Mouse (Mus musculus) forebrain, postnatal 0 days (tissue): ENCODE results near the gene Epb41l3. TPM values are rescaled to one million over a fixed set of nuclear protein-coding genes. Genes with fewer than 3 reads are reported as not detected.

Experiments used
- ATAC-seq: fragments of 200-750 bp; cut with Nextera tagmentation; 2 replicates; pipeline ENCODE4 v1.8.0; 2017; ENCODE audit warnings: mild to moderate bottlenecking, moderate library complexity
- DNase-seq: peaks from one replicate; pipeline ENCODE4 v3.0.0-alpha.2; 2015
- H3K27ac ChIP-seq: fragments of 300-500 bp; sonication (generic); 2 replicates; pipeline ENCODE4 v1.5.1; 2014; ENCODE audit warnings: low read depth, mild to moderate bottlenecking, antibody characterized with exemption, low read length, moderate library complexity, mixed read lengths
- H3K27me3 ChIP-seq: fragments of 300-500 bp; sonication (generic); 2 replicates; pipeline ENCODE4 v1.6.1; 2014; ENCODE audit warnings: mild to moderate bottlenecking, low read length, mixed read lengths; ENCODE audit not compliant: insufficient read depth
- H3K36me3 ChIP-seq: fragments of 300-500 bp; sonication (generic); 2 replicates; pipeline ENCODE4 v1.6.1; 2014; ENCODE audit warnings: mild to moderate bottlenecking, moderate library complexity; ENCODE audit not compliant: insufficient read depth
- H3K4me1 ChIP-seq: fragments of 300-500 bp; sonication (generic); 2 replicates; pipeline ENCODE4 v1.6.1; 2014; ENCODE audit warnings: antibody characterized with exemption; ENCODE audit not compliant: insufficient read depth
- H3K4me2 ChIP-seq: fragments of 300-500 bp; sonication (generic); 2 replicates; pipeline ENCODE4 v1.6.1; 2014; ENCODE audit warnings: low read depth, mild to moderate bottlenecking, moderate library complexity
- H3K4me3 ChIP-seq: fragments of 300-500 bp; sonication (generic); 2 replicates; pipeline ENCODE4 v1.5.1; 2014; ENCODE audit warnings: low read depth, low read length, mixed read lengths
- H3K9ac ChIP-seq: fragments of 300-500 bp; sonication (generic); 2 replicates; pipeline ENCODE4 v1.6.1; 2014; ENCODE audit warnings: mild to moderate bottlenecking
- H3K9me3 ChIP-seq: fragments of 300-500 bp; sonication (generic); 2 replicates; pipeline ENCODE4 v1.6.1; 2016; ENCODE audit warnings: low read length
- CTCF ChIP-seq: sonication (generic); IDR thresholded peaks from 2 replicates; pipeline ENCODE4 v1.5.1; 2016; ENCODE audit warnings: antibody characterized with exemption, control low read depth, low read depth
- WGBS: fragments of 180-500 bp; shearing (Covaris S2); extraction: QIAGEN DNeasy Blood & Tissue Kit; methylation state at CpG from one replicate; pipeline ENCODE4 v1.1.7; 2014; 5-methylcytosine and 5-hydroxymethylcytosine counted together
- polyA plus RNA-seq: library from polyadenylated mRNA; unstranded; fragments of >200 nt; fragmentation: Nextera tagmentation; extraction: Ambion mirVana; gene quantifications from 2 replicates; pipeline ENCODE4 v1.2.1, GENCODE M21; 2015
- total RNA-seq: library from RNA; depleted of rRNA; stranded (reverse); fragments of >200 nt; gene quantifications from 2 replicates; pipeline ENCODE4 v1.2.3, GENCODE M21; 2014

Gene Epb41l3
- total and polyA plus RNA-seq, 2 experiments from 2014 or later = 54.1 to 68.6 TPM

GRCm38 (mm10) chr17:69077544-69077920 lies 2.0 kb downstream of the Epb41l3 start:
- 16% methylated on average over 11 of the region's 11 CpGs for WGBS
- no peak overlapping the region for H3K9ac ChIP-seq
- H3K27ac ChIP-seq = no peak overlapping the region
- H3K27me3 ChIP-seq = peaks cover 14% of the 10 kb centered on the region
- DNase-seq = no peak
- 0 out of 2 replicates have a peak, but pooled peaks cover 10% of the 10 kb centered on the region for H3K4me1 ChIP-seq
- no peaks in the 10 kb centered on the region for H3K9me3 ChIP-seq
- no peak for TF ChIP-seq CTCF
- H3K4me3 ChIP-seq = peak overlapping the region; percentile 58
- H3K36me3 ChIP-seq = no peaks in the 10 kb centered on the region
- no peak for ATAC-seq
- peak overlapping the region; percentile 100 for H3K4me2 ChIP-seq

GRCm38 (mm10) chr17:69082316-69082715 lies 6.8 kb downstream of the Epb41l3 start:
- no peak overlapping the region for H3K9ac ChIP-seq
- ATAC-seq = no peak
- DNase-seq = no peak
- H3K4me2 ChIP-seq = no peak overlapping the region
- TF ChIP-seq CTCF = no peak
- H3K4me1 ChIP-seq = no peaks in the 10 kb centered on the region
- no peaks in the 10 kb centered on the region for H3K9me3 ChIP-seq
- H3K4me3 ChIP-seq = no peak overlapping the region
- H3K27ac ChIP-seq = no peak overlapping the region
- WGBS = 86% methylated on average over 7 of the region's 7 CpGs
- peaks cover 9% of the 10 kb centered on the region for H3K27me3 ChIP-seq
- H3K36me3 ChIP-seq = no peaks in the 10 kb centered on the region

GRCm38 (mm10) chr17:69091618-69092017 lies 16.1 kb downstream of the Epb41l3 start:
- ATAC-seq (no peak), DNase-seq (no peak)
- 92% methylated on average over 3 of the region's 3 CpGs for WGBS
- TF ChIP-seq CTCF = no peak
- no peak overlapping the region for H3K9ac ChIP-seq
- no peaks in the 10 kb centered on the region for H3K9me3 ChIP-seq
- no peak overlapping the region for H3K4me2 ChIP-seq
- no peaks in the 10 kb centered on the region for H3K27me3 ChIP-seq
- H3K4me1 ChIP-seq = no peaks in the 10 kb centered on the region
- no peak overlapping the region for H3K27ac ChIP-seq
- H3K4me3 ChIP-seq = no peak overlapping the region
- no peaks in the 10 kb centered on the region for H3K36me3 ChIP-seq

GRCm38 (mm10) chr17:69097068-69097467 lies 21.6 kb downstream of the Epb41l3 start:
- H3K27me3 ChIP-seq = no peaks in the 10 kb centered on the region
- no peak overlapping the region for H3K27ac ChIP-seq
- WGBS = 87% methylated on average over 4 of the region's 4 CpGs
- TF ChIP-seq CTCF = no peak
- no peaks in the 10 kb centered on the region for H3K9me3 ChIP-seq
- no peak overlapping the region for H3K9ac ChIP-seq
- H3K4me1 ChIP-seq = no peaks in the 10 kb centered on the region
- ATAC-seq = no peak
- H3K4me2 ChIP-seq = no peak overlapping the region
- no peak overlapping the region for H3K4me3 ChIP-seq
- no peaks in the 10 kb centered on the region for H3K36me3 ChIP-seq
- DNase-seq = no peak

- no peak for DNase-seq
- ATAC-seq = no peak
- H3K4me2 ChIP-seq = no peak overlapping the region
- H3K9me3 ChIP-seq = no peaks in the 10 kb centered on the region
- H3K36me3 ChIP-seq = no peaks in the 10 kb centered on the region
- no peak overlapping the region for H3K4me3 ChIP-seq
- H3K27me3 ChIP-seq = no peaks in the 10 kb centered on the region
- H3K27ac ChIP-seq = no peak overlapping the region
- no peak for TF ChIP-seq CTCF
- H3K4me1 ChIP-seq = no peaks in the 10 kb centered on the region
- no peak overlapping the region for H3K9ac ChIP-seq
- WGBS = 57% methylated on average over 7 of the region's 7 CpGs
Measured at GRCm38 (mm10) chr17:69097955-69098354, 22.5 kb downstream of the Epb41l3 start.

GRCm38 (mm10) chr17:69103326-69103725 lies 27.8 kb downstream of the Epb41l3 start:
- H3K9ac ChIP-seq = no peak overlapping the region
- no peaks in the 10 kb centered on the region for H3K4me1 ChIP-seq
- 69% methylated on average over 8 of the region's 8 CpGs for WGBS
- H3K9me3 ChIP-seq = no peaks in the 10 kb centered on the region
- no peaks in the 10 kb centered on the region for H3K36me3 ChIP-seq
- TF ChIP-seq CTCF = no peak
- H3K4me3 ChIP-seq = no peak overlapping the region
- ATAC-seq (no peak), DNase-seq (no peak)
- H3K27me3 ChIP-seq = no peaks in the 10 kb centered on the region
- H3K4me2 ChIP-seq = no peak overlapping the region
- no peak overlapping the region for H3K27ac ChIP-seq

GRCm38 (mm10) chr17:69105035-69105798 lies 29.7 kb downstream of the Epb41l3 start:
- Histone ChIP-seq H3K4me2 (no peak overlapping the region), H3K36me3 (no peaks in the 10 kb centered on the region), H3K4me3 (no peak overlapping the region), H3K27ac (no peak overlapping the region), H3K9ac (no peak overlapping the region), H3K27me3 (no peaks in the 10 kb centered on the region), H3K9me3 (no peaks in the 10 kb centered on the region), H3K4me1 (no peaks in the 10 kb centered on the region)
- ATAC-seq (no peak), DNase-seq (no peak)
- TF ChIP-seq CTCF = no peak
- 73% methylated on average over 14 of the region's 14 CpGs for WGBS
